Mouse (Mus musculus) G1E-ER4 (cell line): ENCODE data around the gene Mybpc2. TPM values are rescaled to one million over a fixed set of nuclear protein-coding genes. Genes with fewer than 3 reads are reported as not detected.

ENCODE experiments used
- GATA1 ChIP-seq: IDR thresholded peaks from one replicate; pipeline ENCODE4 v1.8.0; 2012; ENCODE audit warnings: low read length, inconsistent platforms
- polyA plus RNA-seq: library from polyadenylated mRNA; stranded (reverse); fragments of >175 nt; gene quantifications from 2 replicates; pipeline ENCODE4 v1.2.3, GENCODE M21; 2012

Mybpc2 gene
- polyA plus RNA-seq, 1 experiment: not detected

DNA sequence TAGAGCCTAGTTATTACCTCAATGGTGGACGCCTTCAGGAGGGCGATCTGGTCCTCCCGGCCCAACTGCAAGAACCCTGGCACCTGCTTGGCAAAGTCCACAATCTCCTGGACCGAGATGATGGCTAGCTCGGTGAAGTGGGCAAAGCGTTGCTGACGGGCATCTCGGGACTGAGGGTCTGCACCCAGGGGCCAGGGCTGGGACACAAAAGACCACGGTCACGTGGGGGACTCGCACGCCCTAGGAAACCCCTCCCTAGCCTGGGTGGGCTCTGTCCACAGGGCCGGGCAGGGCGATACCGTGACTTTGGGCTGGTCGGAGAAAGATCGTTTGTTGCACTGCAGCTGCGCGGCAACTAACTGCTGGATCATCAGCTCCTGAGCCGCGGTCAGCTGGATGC lies 26.8 kb upstream of the Mybpc2 start:
- TF ChIP-seq GATA1: no peak

DNA sequence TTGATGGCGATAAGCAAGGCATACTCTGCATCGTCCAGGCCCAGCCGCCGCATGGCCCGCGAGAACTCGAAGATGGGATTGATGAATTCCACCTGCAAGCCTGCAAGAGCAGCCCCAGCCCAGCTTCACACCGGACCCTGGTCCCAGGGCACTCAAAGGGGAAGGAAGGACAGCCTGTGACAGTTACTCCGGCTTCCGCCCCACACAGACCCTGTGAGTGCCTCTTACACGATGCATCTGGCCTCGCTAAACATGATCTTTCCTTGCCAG lies 25.9 kb upstream of the Mybpc2 start:
- TF ChIP-seq GATA1: no peak

GRCm38 (mm10) chr7:44549621-44550408 lies 25.4 kb upstream of the Mybpc2 start:
- TF ChIP-seq GATA1: no peak

- no peak for TF ChIP-seq GATA1
Observed at GRCm38 (mm10) chr7:44548497-44549087, 24.1 kb upstream of the Mybpc2 start, which contains the start of gene Pold1. Pold1 (minus strand) TSS chr7:44548849.

GRCm38 (mm10) chr7:44547725-44548124 lies 23.3 kb upstream of the Mybpc2 start:
- TF ChIP-seq GATA1: no peak

DNA sequence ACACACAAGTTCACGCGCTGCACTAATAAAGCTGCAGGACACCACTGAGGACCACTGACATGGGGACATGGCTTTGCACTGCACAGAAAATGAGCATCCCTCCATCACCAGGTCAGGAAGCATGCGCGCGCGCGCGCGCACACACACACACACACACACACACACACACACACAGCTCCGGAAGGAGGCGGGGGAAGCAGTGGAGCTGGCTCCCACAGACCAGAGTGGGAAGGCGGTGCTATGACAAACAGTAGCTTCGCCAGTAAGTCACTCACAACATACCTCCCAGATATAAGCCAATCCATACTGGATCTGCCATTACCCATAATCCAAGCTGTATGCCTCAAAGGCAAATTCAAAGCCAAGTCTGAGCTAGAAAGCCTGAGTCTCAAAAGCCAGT lies 22.6 kb upstream of the Mybpc2 start:
- no peak for TF ChIP-seq GATA1

- no peak for TF ChIP-seq GATA1
Observed at GRCm38 (mm10) chr7:44546274-44546673, 21.8 kb upstream of the Mybpc2 start.

DNA sequence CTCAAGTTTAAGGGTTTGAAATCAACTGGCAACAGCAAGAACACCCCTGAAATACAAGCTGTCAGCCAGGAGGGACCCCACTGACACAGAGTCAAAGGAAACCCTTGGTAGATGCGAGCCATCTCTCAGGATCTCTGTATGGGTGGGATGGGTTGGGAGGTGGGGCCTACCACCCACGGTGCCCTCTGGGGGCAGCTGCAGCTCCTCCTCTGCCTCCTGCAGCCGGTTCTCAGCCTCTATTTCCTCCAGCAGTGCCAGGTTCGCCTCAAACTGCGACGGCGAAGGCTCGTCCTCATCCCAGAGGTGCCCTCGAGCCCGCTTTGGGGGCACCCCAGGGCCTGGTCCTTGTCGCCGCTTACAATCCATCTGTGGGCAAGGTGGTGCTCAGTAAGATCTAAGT lies 18.6 kb upstream of the Mybpc2 start:
- TF ChIP-seq GATA1: no peak

DNA sequence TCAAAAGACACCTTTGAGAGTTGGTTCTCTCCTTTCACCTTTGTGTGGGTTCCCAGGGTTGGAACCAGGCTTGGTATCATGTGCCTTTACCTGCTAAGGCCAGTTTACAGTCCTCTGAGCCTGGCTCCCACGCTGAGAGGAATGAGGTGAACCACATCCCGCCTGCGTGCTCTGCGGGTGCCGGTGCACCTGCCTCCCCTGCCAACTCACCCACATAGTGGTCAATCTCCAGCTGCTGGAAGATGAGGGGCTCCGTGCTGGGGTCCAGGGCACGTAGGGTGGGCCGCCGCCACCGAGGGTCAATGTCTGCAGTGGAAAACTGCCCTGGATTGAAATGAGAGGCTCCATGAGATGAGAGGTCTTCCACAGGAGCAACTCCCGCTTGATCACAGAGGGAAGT lies 18.1 kb upstream of the Mybpc2 start:
- no peak for TF ChIP-seq GATA1

- no peak for TF ChIP-seq GATA1
Observed at GRCm38 (mm10) chr7:44538756-44539624, 14.5 kb upstream of the Mybpc2 start.

DNA sequence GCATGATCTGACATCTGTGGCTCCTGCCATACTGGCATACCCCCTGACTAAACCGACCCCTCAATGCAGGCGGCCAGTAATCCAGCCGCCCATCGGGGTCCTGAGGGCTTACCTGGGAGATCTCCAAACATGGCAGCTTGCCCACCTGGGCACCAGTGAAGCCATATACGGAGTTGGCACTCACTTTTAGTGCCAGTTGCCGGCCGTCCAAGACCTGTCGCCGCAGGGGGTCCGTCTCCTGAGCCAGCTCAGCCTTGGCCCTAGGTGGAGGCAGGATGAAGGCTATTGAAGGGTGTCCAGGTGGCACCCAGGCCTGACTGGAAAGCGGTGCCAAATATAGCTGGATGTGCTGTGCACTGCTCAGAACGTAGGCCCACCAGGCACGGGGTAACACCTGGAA lies 13.0 kb upstream of the Mybpc2 start:
- no peak for TF ChIP-seq GATA1

DNA sequence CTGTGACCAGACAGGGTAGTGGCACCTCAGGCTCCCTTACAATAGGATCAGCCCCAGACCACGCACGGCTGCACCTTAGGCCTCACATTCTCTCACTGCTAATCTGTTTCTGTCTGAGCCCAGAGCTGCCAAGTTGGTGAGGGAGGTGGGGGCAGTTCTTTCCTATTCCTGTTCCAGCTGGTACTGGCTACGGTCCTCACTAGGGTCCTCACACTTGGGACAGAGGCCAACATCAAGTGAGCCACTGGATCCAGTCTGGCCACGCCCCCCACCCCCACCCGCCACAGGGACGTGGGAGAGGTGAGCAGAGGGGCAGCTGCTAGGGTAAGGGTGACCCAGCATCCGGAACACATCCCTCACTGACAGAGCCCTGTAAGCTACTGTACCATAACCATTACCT lies 12.6 kb upstream of the Mybpc2 start:
- no peak for TF ChIP-seq GATA1

GRCm38 (mm10) chr7:44536590-44536968 lies 12.1 kb upstream of the Mybpc2 start:
- no peak for TF ChIP-seq GATA1

GRCm38 (mm10) chr7:44535657-44536589 lies 11.5 kb upstream of the Mybpc2 start:
- TF ChIP-seq GATA1: no peak

DNA sequence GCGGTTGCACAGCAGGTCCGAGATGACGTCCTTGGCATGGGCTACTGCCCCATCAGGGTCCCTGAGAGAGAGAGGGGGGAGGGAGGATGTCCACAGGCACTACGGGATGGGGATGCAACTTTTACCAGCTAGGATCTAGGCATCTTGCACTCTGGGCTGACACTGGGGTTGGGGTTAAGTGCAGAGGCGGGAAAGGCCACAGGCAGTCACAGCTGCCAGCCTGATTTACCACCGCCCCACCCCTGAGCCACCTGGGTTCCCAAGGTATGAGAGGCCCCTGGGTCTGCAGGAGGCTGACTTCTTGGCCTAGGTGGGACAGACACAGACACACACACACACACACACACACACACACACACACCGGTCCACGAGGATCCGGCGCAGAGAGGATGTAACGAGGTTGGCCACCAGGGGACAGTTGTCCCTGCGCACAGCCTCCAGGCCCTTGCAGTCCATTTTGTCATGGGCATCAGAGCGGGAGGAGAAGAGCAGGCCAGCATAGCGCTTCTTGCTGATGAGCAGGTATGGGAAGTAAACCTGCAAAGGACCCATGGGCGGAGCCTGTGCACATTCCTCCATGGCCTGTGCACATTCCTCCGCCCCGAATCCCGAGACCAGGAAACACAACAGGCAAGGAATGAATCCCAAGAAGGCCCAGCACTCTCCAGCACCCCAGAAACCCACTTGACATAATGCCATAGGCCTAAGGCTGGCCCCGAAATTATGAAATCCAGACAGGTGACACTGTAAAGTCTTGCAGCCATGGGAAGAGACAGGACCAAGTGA lies 10.4 kb upstream of the Mybpc2 start:
- no peak for TF ChIP-seq GATA1
